Mouse (Mus musculus): ENCODE measurements around the gene Pbx1. TPM values are rescaled to one million over a fixed set of nuclear protein-coding genes. Genes with fewer than 3 reads are reported as not detected.

Pbx1 gene
- polyA plus RNA-seq, 1 experiment = 56.8 TPM

- H3K4me1 ChIP-seq (ENCODE audit: control insufficient read depth, insufficient read depth, low read length) = peaks cover 4% of the 10 kb centered on the region
- TF ChIP-seq POLR2A (IDR thresholded peaks at IDR 0.05; ENCODE audit: borderline replicate concordance, extremely low read depth, low read depth, low read length) = no peak
- WGBS = 88% methylated on average over 6 of the region's 6 CpGs
- no peak overlapping the region for H3K4me3 ChIP-seq (replicated peaks; ENCODE audit: extremely low read depth, low read depth, low read length)
- DNase-seq = no peak
These were observed 90.7 kb downstream of the Pbx1 start for GRCm38 (mm10) chr1:168341368-168341767.

GRCm38 (mm10) chr1:168336238-168336818 is 95.7 kb downstream of the Pbx1 start:
- TF ChIP-seq POLR2A (IDR thresholded peaks at IDR 0.05; ENCODE audit: borderline replicate concordance, extremely low read depth, low read depth, low read length) (no peak), CTCF (IDR thresholded peaks at IDR 0.05; ENCODE audit: insufficient read depth, low read length) (no peak)
- no peak overlapping the region for H3K4me3 ChIP-seq (replicated peaks; ENCODE audit: extremely low read depth, low read depth, low read length)
- DNase-seq = no peak
- WGBS = 83% methylated on average over 7 of the region's 7 CpGs
- H3K4me1 ChIP-seq (ENCODE audit: control insufficient read depth, insufficient read depth, low read length) = peaks cover 4% of the 10 kb centered on the region

GRCm38 (mm10) chr1:168334831-168335574 is 97.1 kb downstream of the Pbx1 start:
- WGBS = 73% methylated on average over 8 of the region's 8 CpGs
- Histone ChIP-seq H3K4me1 (ENCODE audit: control insufficient read depth, insufficient read depth, low read length) (peaks cover 2% of the 10 kb centered on the region), H3K4me3 (replicated peaks; ENCODE audit: extremely low read depth, low read depth, low read length) (no peak overlapping the region)
- DNase-seq = no peak
- TF ChIP-seq CTCF (IDR thresholded peaks at IDR 0.05; ENCODE audit: insufficient read depth, low read length) = no peak
- no peak for TF ChIP-seq POLR2A (IDR thresholded peaks at IDR 0.05; ENCODE audit: borderline replicate concordance, extremely low read depth, low read depth, low read length)

- DNase-seq = no peak
These were observed 100.0 kb downstream of the Pbx1 start for GRCm38 (mm10) chr1:168332056-168332455.

GRCm38 (mm10) chr1:168328236-168328605 is 103.8 kb downstream of the Pbx1 start:
- Histone ChIP-seq H3K4me1 (ENCODE audit: control insufficient read depth, insufficient read depth, low read length) (peaks cover 9% of the 10 kb centered on the region), H3K4me3 (replicated peaks; ENCODE audit: extremely low read depth, low read depth, low read length) (no peak overlapping the region)
- WGBS = 56% methylated on average over 3 of the region's 3 CpGs
- TF ChIP-seq CTCF (IDR thresholded peaks at IDR 0.05; ENCODE audit: insufficient read depth, low read length) = no peak
- TF ChIP-seq POLR2A (IDR thresholded peaks at IDR 0.05; ENCODE audit: borderline replicate concordance, extremely low read depth, low read depth, low read length) = no peak
- no peak for DNase-seq

More at GRCm38 (mm10) chr1:168332056-168332455, 100.0 kb downstream of the Pbx1 start:
- WGBS = 88% methylated on average over 9 of the region's 9 CpGs
- H3K4me3 ChIP-seq (replicated peaks; ENCODE audit: extremely low read depth, low read depth, low read length) = no peak overlapping the region
- H3K4me1 ChIP-seq (ENCODE audit: control insufficient read depth, insufficient read depth, low read length) = no peaks in the 10 kb centered on the region; the same call in none of the 2 replicates
- no peak for TF ChIP-seq CTCF (IDR thresholded peaks at IDR 0.05; ENCODE audit: insufficient read depth, low read length)
- no peak for TF ChIP-seq POLR2A (IDR thresholded peaks at IDR 0.05; ENCODE audit: borderline replicate concordance, extremely low read depth, low read depth, low read length)

GRCm38 (mm10) chr1:168327405-168328235 is 104.5 kb downstream of the Pbx1 start:
- H3K4me1 ChIP-seq (ENCODE audit: control insufficient read depth, insufficient read depth, low read length) = peaks cover 9% of the 10 kb centered on the region
- TF ChIP-seq POLR2A (IDR thresholded peaks at IDR 0.05; ENCODE audit: borderline replicate concordance, extremely low read depth, low read depth, low read length) = no peak
- TF ChIP-seq CTCF (IDR thresholded peaks at IDR 0.05; ENCODE audit: insufficient read depth, low read length) = no peak
- 88% methylated on average over 18 of the region's 18 CpGs for WGBS
- DNase-seq = no peak
- no peak overlapping the region for H3K4me3 ChIP-seq (replicated peaks; ENCODE audit: extremely low read depth, low read depth, low read length)

- Histone ChIP-seq H3K4me1 (ENCODE audit: control insufficient read depth, insufficient read depth, low read length) (peaks cover 9% of the 10 kb centered on the region), H3K4me3 (replicated peaks; ENCODE audit: extremely low read depth, low read depth, low read length) (no peak overlapping the region)
- WGBS = 85% methylated on average over 4 of the region's 4 CpGs
- TF ChIP-seq POLR2A (IDR thresholded peaks at IDR 0.05; ENCODE audit: borderline replicate concordance, extremely low read depth, low read depth, low read length) = no peak
- no peak for TF ChIP-seq CTCF (IDR thresholded peaks at IDR 0.05; ENCODE audit: insufficient read depth, low read length)
- DNase-seq = no peak
These were observed 106.3 kb downstream of the Pbx1 start for GRCm38 (mm10) chr1:168325786-168326185.

GRCm38 (mm10) chr1:168324306-168325085 is 107.6 kb downstream of the Pbx1 start:
- WGBS = 38% methylated on average over 7 of the region's 7 CpGs
- Histone ChIP-seq H3K4me3 (replicated peaks; ENCODE audit: extremely low read depth, low read depth, low read length) (no peak overlapping the region), H3K4me1 (ENCODE audit: control insufficient read depth, insufficient read depth, low read length) (peaks cover 12% of the 10 kb centered on the region)
- TF ChIP-seq CTCF (IDR thresholded peaks at IDR 0.05; ENCODE audit: insufficient read depth, low read length) = no peak
- no peak for TF ChIP-seq POLR2A (IDR thresholded peaks at IDR 0.05; ENCODE audit: borderline replicate concordance, extremely low read depth, low read depth, low read length)
- no peak for DNase-seq

Data from lung, adult 2 months (tissue).